Mouse (Mus musculus) layer of hippocampus, postnatal 25 days (tissue): Measurements from ENCODE around the gene Hoxb6. TPM values are rescaled to one million over a fixed set of nuclear protein-coding genes. Genes with fewer than 3 reads are reported as not detected.

Source experiments
- DNase-seq, 2 experiments: peaks; one replicate each; pipeline ENCODE4 v3.0.0; 2022; ENCODE audit warnings: mixed read lengths in 2 of 2, low spot score in 1 of 2; ENCODE audit errors: extremely low spot score in 1 of 2
- total RNA-seq, 2 experiments: library from RNA; stranded (reverse); gene quantifications; 2 replicates each; pipeline ENCODE4 v1.2.3; 2021

The Hoxb6 gene
- total RNA-seq, 2 experiments from 2014 or later, result not detected

- DNase-seq, result no peak
Measured at GRCm38 (mm10) chr11:96284774-96285734, 7.2 kb upstream of the Hoxb6 start.

GRCm38 (mm10) chr11:96285771-96286738 lies 6.2 kb upstream of the Hoxb6 start, which contains the start of gene Hoxb7:
Gene Hoxb7, plus strand, starts transcription at chr11:96286623.
- DNase-seq, result no peak

GRCm38 (mm10) chr11:96286739-96287385 lies 5.4 kb upstream of the Hoxb6 start:
- no peak for DNase-seq

GRCm38 (mm10) chr11:96287411-96287810 lies 4.9 kb upstream of the Hoxb6 start:
- no peak for DNase-seq

GRCm38 (mm10) chr11:96288455-96289221 lies 3.6 kb upstream of the Hoxb6 start:
- no peak for DNase-seq

GRCm38 (mm10) chr11:96289293-96289692 lies 3.0 kb upstream of the Hoxb6 start:
- no peak for DNase-seq

- DNase-seq, result no peak
Measured at GRCm38 (mm10) chr11:96289837-96290236, 2.4 kb upstream of the Hoxb6 start.

- DNase-seq, result no peak
Measured at GRCm38 (mm10) chr11:96290705-96291355, 1.4 kb upstream of the Hoxb6 start.

GRCm38 (mm10) chr11:96292565-96293301 lies 457 bp downstream of the Hoxb6 start:
- no peak for DNase-seq

- no peak for DNase-seq
Measured at GRCm38 (mm10) chr11:96293302-96293921, 1.1 kb downstream of the Hoxb6 start.

GRCm38 (mm10) chr11:96294245-96295091 lies 2.2 kb downstream of the Hoxb6 start:
- DNase-seq, result peak in 1 of 2 experiments; percentile 64

GRCm38 (mm10) chr11:96295092-96295835 lies 3.0 kb downstream of the Hoxb6 start:
- no peak for DNase-seq

- no peak for DNase-seq
Measured at GRCm38 (mm10) chr11:96296997-96297396, 4.7 kb downstream of the Hoxb6 start.

GRCm38 (mm10) chr11:96297428-96297827 lies 5.2 kb downstream of the Hoxb6 start:
- DNase-seq, result no peak

- no peak for DNase-seq
Measured at GRCm38 (mm10) chr11:96297968-96298635, 5.8 kb downstream of the Hoxb6 start.
